Mouse (Mus musculus): ENCODE results near the gene Hspb1. TPM values are rescaled to one million over a fixed set of nuclear protein-coding genes. Genes with fewer than 3 reads are reported as not detected.

Gene Hspb1
- polyA plus RNA-seq (2015; fragmentation: Nextera tagmentation; extraction: Ambion mirVana) = 107 and 149 TPM in 2 replicates

DNA sequence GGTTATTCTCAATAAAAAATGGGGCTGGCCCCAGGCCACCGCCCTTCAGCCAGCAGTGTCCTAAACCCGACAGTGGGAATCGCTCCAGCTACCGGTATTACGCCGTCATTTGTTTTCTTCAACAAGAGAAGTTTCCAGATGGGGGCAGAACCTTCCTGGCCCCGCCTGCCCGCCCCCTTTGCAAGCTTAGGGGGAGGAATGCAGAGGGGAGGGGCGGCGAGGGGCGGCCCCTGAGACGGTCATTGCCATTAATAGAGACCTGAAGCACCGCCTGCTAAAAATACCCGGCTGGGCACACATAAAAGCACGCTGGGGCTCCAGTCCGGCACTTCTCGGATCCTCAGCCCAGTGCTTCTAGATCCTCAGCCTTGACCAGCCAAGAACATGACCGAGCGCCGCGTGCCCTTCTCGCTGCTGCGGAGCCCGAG lies at the start of gene Hspb1:
Gene Hspb1 (plus strand): TSS at position 245 of the 428 bp plus-strand sequence.
- H3K27ac ChIP-seq = no peak within 1 kb of the TSS
- WGBS = 2% methylated on average over 24 of the region's 24 CpGs
- no peaks in the 10 kb centered on the region for H3K9me3 ChIP-seq
- H3K4me2 ChIP-seq = peak within 1 kb of the TSS; percentile 68
- H3K27me3 ChIP-seq = peaks cover 39% of the 10 kb centered on the region
- peak within 1 kb of the TSS; percentile 58 for H3K9ac ChIP-seq
- no peak for ATAC-seq (ENCODE audit: insufficient number of reproducible peaks, insufficient read depth, low FRiP score, low TSS enrichment, low read depth)
- peaks cover 20% of the 10 kb centered on the region for H3K4me1 ChIP-seq
- H3K36me3 ChIP-seq = no peaks in the 10 kb centered on the region
- peak within 1 kb of the TSS; percentile 45 for H3K4me3 ChIP-seq

DNA sequence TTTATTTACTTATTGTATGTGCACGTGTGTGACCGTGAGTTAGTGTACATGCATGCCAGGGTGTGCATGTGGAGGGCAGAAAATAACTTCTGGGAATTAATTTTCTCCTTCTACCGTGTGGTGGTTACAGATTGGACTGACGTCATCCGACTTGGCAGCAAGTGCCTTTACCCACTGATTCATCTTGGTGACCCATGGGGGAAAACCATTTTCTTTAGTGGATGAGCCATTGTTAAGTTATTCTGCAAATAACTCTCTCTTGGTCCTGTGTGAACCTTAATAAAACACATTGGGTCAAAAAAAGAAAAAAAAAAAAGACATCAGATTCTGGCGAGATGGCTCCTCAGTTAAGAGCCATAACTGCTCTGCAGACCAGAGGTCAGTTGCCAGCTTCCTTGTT lies 46.1 kb upstream of the Hspb1 start:
- Histone ChIP-seq H3K27ac (no peak overlapping the region), H3K4me2 (no peak overlapping the region), H3K9me3 (no peaks in the 10 kb centered on the region), H3K4me3 (no peak overlapping the region), H3K9ac (no peak overlapping the region), H3K27me3 (peaks cover 10% of the 10 kb centered on the region), H3K36me3 (no peaks in the 10 kb centered on the region), H3K4me1 (no peaks in the 10 kb centered on the region)
- whole genome bisulfite sequencing = 78% methylated on average over 6 of the region's 6 CpGs
- no peak for ATAC-seq (ENCODE audit: insufficient number of reproducible peaks, insufficient read depth, low FRiP score, low TSS enrichment, low read depth)

DNA sequence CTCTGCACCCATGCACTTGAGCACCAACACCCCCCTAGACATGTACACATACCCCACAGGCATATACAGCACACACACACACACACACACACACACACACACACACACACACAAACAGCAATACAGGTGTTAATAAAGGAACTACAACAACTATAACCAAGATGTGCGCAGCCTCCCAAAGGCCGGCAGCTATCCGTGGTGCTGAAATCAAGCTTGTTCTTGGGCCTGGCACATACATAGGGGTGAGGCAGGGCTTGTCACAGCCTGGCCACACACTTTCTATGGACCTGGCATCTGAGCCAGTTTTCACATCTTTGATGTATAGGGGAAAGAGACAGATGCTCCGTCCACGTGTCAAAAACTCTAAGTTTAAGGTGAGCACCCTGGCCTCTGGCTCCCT lies 44.3 kb upstream of the Hspb1 start:
- Histone ChIP-seq H3K27ac (no peak overlapping the region), H3K4me1 (no peaks in the 10 kb centered on the region), H3K27me3 (peaks cover 23% of the 10 kb centered on the region), H3K9me3 (no peaks in the 10 kb centered on the region), H3K36me3 (no peaks in the 10 kb centered on the region), H3K4me2 (no peak overlapping the region), H3K4me3 (no peak overlapping the region), H3K9ac (no peak overlapping the region)
- no peak for ATAC-seq (ENCODE audit: insufficient number of reproducible peaks, insufficient read depth, low FRiP score, low TSS enrichment, low read depth)
- WGBS = 23% methylated on average over 5 of the region's 5 CpGs

DNA sequence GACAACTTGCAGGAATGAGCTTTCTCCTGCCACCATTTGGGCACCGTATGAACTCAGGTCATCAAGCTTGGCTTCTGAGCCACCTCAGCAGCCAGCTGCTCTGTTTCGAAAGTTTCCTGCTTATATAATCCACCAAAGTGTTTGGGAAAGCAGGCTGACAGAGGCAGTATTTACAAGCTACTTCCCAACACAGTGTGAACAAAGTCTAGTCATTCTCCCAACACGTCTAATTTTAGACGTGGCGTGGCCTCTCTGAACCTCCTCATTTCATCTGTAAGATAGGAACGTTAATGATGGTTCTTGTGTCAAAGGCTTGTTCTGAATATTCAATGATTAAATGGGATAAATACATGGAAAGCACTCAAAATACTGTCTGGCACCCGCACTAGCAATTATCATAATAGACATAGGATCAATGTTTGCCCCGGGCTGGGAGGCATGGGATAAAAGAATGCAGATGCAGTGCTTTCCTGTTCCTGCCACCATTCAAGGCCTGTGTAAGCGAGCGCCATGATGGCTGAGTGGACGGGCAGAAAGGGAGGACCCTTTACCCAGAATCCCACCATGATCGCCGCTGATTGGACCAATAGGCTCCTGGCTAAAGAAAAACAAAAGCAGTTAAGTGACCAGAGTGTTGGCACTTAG lies 41.9 kb upstream of the Hspb1 start:
- WGBS = 74% methylated on average over 13 of the region's 13 CpGs
- Histone ChIP-seq H3K9me3 (no peaks in the 10 kb centered on the region), H3K9ac (no peak overlapping the region), H3K4me1 (peaks cover 2% of the 10 kb centered on the region), H3K4me2 (no peak overlapping the region), H3K4me3 (no peak overlapping the region), H3K27me3 (peaks cover 40% of the 10 kb centered on the region), H3K36me3 (no peaks in the 10 kb centered on the region), H3K27ac (no peak overlapping the region)
- no peak for ATAC-seq (ENCODE audit: insufficient number of reproducible peaks, insufficient read depth, low FRiP score, low TSS enrichment, low read depth)

DNA sequence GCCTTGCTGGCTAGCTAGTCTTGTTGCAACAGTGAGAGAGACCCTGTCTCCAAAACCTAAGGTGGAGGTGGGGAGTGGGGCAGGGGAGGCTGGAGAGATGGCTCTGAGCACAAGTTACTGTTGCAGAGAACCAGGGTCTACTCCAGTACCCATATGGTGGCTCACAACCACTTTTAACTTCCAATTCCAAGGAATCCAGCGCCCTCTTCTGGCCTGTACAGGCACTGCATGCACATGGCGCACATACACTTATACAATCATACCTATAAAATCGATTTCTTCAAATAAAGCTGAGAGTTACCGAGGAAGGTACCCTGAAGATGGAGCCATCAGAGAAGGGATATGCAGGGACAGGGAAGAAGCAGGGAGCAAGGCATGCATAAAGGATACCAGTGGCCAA lies 40.3 kb upstream of the Hspb1 start:
- H3K36me3 ChIP-seq = no peaks in the 10 kb centered on the region

DNA sequence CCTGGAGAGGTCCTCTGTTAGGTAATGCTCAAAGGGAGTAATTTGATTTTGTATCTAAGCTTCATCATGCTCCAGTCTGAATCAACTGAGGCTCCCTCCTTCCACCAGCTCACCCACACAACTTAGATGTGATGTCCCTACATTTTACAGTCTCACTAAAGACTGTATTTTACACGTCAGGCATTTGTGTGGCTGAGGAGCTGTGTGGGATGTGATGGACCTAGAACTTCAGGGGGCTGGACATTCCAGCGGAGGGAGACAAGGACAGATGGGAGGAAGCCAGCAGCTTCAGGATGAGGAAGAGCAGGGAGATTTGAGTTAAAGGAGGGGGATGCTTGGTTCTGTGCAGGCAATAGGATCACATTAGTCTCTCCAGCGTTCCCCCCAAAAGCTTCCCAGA lies 39.8 kb upstream of the Hspb1 start:
- Histone ChIP-seq H3K4me3 (no peak overlapping the region), H3K9ac (no peak overlapping the region), H3K4me1 (peaks cover 11% of the 10 kb centered on the region), H3K27ac (no peak overlapping the region), H3K4me2 (no peak overlapping the region), H3K9me3 (no peaks in the 10 kb centered on the region), H3K36me3 (no peaks in the 10 kb centered on the region), H3K27me3 (peaks cover 56% of the 10 kb centered on the region)
- no peak for ATAC-seq (ENCODE audit: insufficient number of reproducible peaks, insufficient read depth, low FRiP score, low TSS enrichment, low read depth)
- WGBS = 79% methylated on average over 3 of the region's 3 CpGs

More for the DNA sequence above, 40.3 kb upstream of the Hspb1 start:
- WGBS = 68% methylated on average over 4 of the region's 4 CpGs
- peaks cover 11% of the 10 kb centered on the region for H3K4me1 ChIP-seq
- H3K9ac ChIP-seq = no peak overlapping the region
- peaks cover 56% of the 10 kb centered on the region for H3K27me3 ChIP-seq
- H3K4me2 ChIP-seq = no peak overlapping the region
- H3K9me3 ChIP-seq = no peaks in the 10 kb centered on the region
- H3K4me3 ChIP-seq = no peak overlapping the region
- no peak overlapping the region for H3K27ac ChIP-seq
- ATAC-seq (ENCODE audit: insufficient number of reproducible peaks, insufficient read depth, low FRiP score, low TSS enrichment, low read depth) = no peak

DNA sequence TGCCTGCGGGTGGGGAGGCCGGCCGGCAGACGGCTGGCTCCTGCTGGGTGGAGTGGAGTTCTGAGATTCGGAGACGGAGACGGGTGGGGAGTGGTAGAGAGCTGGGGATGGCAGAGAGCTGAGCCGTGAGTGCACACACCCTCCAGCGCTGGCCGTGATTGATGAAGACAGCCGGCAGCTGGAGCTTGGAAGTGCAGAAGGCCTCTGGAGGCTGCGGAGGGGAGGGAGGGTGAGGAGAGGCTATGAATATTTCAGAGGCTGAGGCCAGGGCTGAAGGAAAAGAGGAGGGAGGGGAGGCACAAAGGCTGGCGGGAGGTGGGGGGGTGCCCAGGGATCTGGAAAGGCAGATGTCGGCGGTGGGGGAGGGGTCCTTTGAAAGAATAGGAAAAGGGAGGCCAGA lies 36.7 kb upstream of the Hspb1 start:
- H3K27ac ChIP-seq = no peak overlapping the region
- no peak for ATAC-seq (ENCODE audit: insufficient number of reproducible peaks, insufficient read depth, low FRiP score, low TSS enrichment, low read depth)
- no peaks in the 10 kb centered on the region for H3K9me3 ChIP-seq
- H3K36me3 ChIP-seq = no peaks in the 10 kb centered on the region
- 0 out of 2 replicates have a peak overlapping the region, but pooled peaks have one; percentile 4 for H3K4me3 ChIP-seq
- peaks cover 11% of the 10 kb centered on the region for H3K4me1 ChIP-seq
- H3K27me3 ChIP-seq = peaks cover 86% of the 10 kb centered on the region
- peak overlapping the region; percentile 15 for H3K4me2 ChIP-seq
- under 1% methylated on average over 15 of the region's 15 CpGs for WGBS
- H3K9ac ChIP-seq = no peak overlapping the region; the same call in 1 of the 2 replicates

DNA sequence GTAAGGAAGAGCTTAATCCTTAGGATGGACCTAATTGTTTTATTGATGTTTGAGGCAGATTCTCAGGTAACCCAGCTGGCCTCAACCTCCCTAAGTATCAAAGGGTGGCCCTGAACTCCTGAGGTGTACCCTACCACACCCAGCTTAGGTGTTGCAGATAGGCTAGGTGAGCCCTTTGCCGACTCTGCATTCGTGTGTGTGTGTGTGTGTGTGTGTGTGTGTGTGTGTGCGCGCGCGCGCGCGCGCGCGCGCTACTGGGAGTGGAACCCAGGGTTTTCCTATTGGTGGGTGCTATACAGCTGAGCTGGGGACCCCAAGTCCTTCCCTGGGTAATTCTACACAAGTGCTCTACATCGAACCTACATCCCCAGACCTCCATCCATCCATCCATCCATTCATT lies 36.2 kb upstream of the Hspb1 start:
- H3K27me3 ChIP-seq = peaks cover 91% of the 10 kb centered on the region
- H3K9ac ChIP-seq = no peak overlapping the region
- H3K4me1 ChIP-seq = peaks cover 11% of the 10 kb centered on the region
- H3K36me3 ChIP-seq = no peaks in the 10 kb centered on the region
- H3K27ac ChIP-seq = no peak overlapping the region
- no peak for ATAC-seq (ENCODE audit: insufficient number of reproducible peaks, insufficient read depth, low FRiP score, low TSS enrichment, low read depth)
- WGBS = 3% methylated on average over 12 of the region's 14 CpGs
- 0 out of 2 replicates have a peak overlapping the region, but pooled peaks have one; percentile 4 for H3K4me3 ChIP-seq
- peak overlapping the region; percentile 15 for H3K4me2 ChIP-seq
- no peaks in the 10 kb centered on the region for H3K9me3 ChIP-seq

DNA sequence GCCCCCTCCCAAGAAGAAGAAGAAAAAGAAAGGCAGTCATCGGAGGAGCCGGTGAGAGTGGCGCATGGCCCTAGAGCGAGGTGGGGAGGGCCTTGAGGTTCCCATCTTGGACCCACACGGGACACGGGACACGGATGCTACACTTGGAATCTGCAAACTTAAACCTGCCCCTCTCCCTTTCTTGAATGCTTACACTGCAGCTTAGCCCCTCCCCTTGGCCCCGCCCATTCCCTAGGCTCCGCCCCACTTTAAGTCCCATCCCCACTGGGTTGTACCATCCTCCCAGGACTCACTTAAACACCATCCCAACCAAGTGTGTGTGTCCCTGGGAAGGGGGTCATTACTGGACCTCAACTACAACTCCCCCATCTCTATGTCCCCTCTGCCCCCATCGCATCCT lies 35.3 kb upstream of the Hspb1 start:
- ATAC-seq (ENCODE audit: insufficient number of reproducible peaks, insufficient read depth, low FRiP score, low TSS enrichment, low read depth) = no peak
- H3K4me3 ChIP-seq = peak overlapping the region; percentile 12; the same call in 1 of the 2 replicates
- peaks cover 93% of the 10 kb centered on the region for H3K27me3 ChIP-seq
- H3K4me2 ChIP-seq = peak overlapping the region; percentile 30
- H3K9me3 ChIP-seq = no peaks in the 10 kb centered on the region
- H3K9ac ChIP-seq = no peak overlapping the region
- 3% methylated on average over 10 of the region's 10 CpGs for WGBS
- H3K36me3 ChIP-seq = no peaks in the 10 kb centered on the region
- H3K4me1 ChIP-seq = peaks cover 18% of the 10 kb centered on the region
- no peak overlapping the region for H3K27ac ChIP-seq

DNA sequence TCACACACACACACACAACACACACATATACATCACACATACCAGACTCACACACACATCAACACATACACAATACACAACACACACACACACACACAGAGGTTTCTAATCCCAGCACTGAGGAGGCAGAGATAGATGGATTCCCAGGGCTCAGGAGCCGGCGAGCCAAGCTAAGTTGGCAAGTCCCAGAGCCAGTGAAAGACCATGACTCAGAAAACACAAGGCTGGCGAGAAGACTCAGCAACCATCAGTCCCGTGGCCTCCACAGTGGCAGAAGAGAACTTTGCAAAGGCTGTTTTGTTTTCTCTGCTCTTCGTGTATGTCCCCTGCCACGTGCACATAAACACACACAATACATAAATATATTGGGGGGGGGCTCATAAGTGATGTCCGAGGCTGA lies 34.0 kb upstream of the Hspb1 start:
- Histone ChIP-seq H3K27me3 (peaks cover 100% of the 10 kb centered on the region), H3K27ac (no peak overlapping the region), H3K4me1 (peaks cover 18% of the 10 kb centered on the region), H3K9ac (no peak overlapping the region), H3K4me3 (no peak overlapping the region), H3K4me2 (no peak overlapping the region), H3K9me3 (no peaks in the 10 kb centered on the region), H3K36me3 (no peaks in the 10 kb centered on the region)
- WGBS = 56% methylated on average over 7 of the region's 7 CpGs
- no peak for ATAC-seq (ENCODE audit: insufficient number of reproducible peaks, insufficient read depth, low FRiP score, low TSS enrichment, low read depth)

DNA sequence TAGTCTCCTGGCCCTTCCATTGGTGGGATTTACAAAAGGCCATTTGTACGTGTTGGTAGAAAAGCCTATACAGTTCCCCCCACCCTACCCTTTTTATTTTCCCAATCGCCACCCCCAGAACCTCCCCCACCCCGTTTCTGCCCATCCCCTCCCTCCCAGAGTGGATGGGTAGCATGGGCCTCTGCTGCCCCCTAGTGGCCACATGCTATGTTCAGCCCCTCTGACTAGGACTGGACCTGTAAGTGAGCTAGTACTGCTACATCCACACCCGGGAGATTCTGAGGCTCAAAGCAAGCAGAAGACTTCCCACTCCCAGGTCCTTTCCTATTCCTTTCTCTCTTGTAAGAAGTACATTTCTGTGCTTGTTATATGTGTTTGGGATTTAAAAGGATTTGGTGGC lies 32.6 kb upstream of the Hspb1 start:
- Histone ChIP-seq H3K36me3 (no peaks in the 10 kb centered on the region), H3K9ac (no peak overlapping the region), H3K27me3 (peaks cover 97% of the 10 kb centered on the region), H3K27ac (no peak overlapping the region), H3K4me1 (peaks cover 18% of the 10 kb centered on the region), H3K4me2 (no peak overlapping the region), H3K4me3 (no peak overlapping the region), H3K9me3 (no peaks in the 10 kb centered on the region)
- 3% methylated on average over 4 of the region's 4 CpGs for WGBS
- no peak for ATAC-seq (ENCODE audit: insufficient number of reproducible peaks, insufficient read depth, low FRiP score, low TSS enrichment, low read depth)

DNA sequence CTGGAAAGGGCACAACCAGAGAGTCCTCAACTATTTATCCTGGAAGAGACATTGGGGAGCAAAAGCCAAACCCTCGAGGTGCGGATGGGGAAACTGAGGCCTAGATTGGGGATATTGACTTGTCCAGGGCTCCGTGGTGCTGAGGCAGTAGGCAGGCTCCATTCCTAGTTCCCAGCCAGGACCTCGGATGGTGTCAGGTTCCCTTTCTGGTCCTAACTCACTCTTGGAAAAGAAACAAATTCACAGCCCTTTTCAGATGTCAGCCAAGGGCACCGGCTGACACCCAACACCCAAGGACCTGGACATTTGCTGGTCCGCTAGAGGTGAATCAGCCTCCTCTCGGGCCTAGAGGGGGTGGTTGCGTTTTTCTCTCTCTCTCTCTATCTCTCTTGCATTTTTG lies 21.1 kb upstream of the Hspb1 start:
- Histone ChIP-seq H3K36me3 (no peaks in the 10 kb centered on the region), H3K9ac (no peak overlapping the region), H3K27ac (no peak overlapping the region), H3K4me2 (no peak overlapping the region), H3K27me3 (peaks cover 93% of the 10 kb centered on the region), H3K9me3 (no peaks in the 10 kb centered on the region), H3K4me1 (peaks cover 15% of the 10 kb centered on the region), H3K4me3 (no peak overlapping the region)
- ATAC-seq (ENCODE audit: insufficient number of reproducible peaks, insufficient read depth, low FRiP score, low TSS enrichment, low read depth) = no peak
- WGBS = 33% methylated on average over 8 of the region's 8 CpGs

Data from embryonic facial prominence, embryonic 13.5 days (tissue).